18 mouse cellular contexts compared by ENCODE assay signal in genomic region chr10:115717064-115717463, GRCm38 (mm10).
"Had no signal": no experiment of that assay in that cellular context is flagged by ENCODE, and none has a peak within 500 bp of the region (broad histone marks: within the 10 kb centered on the region; RNA-seq: fewer than 3 reads in every experiment).

No protein-coding gene starts in this region.

- H3K27ac ChIP-seq: midbrain, embryonic 10.5 days; midbrain, embryonic 13.5 days; midbrain, embryonic 15.5 days; neural tube, embryonic 13.5 days; neural tube, embryonic 15.5 days had no signal

- H3K9me3 ChIP-seq: midbrain, embryonic 10.5 days; midbrain, embryonic 13.5 days; midbrain, embryonic 15.5 days; neural tube, embryonic 13.5 days; neural tube, embryonic 15.5 days had no signal

- H3K27me3 ChIP-seq: midbrain, embryonic 13.5 days; midbrain, embryonic 15.5 days; neural tube, embryonic 13.5 days; neural tube, embryonic 15.5 days had no signal

- H3K4me1 ChIP-seq: midbrain, embryonic 10.5 days; midbrain, embryonic 13.5 days; midbrain, embryonic 15.5 days; neural tube, embryonic 15.5 days had no signal

- H3K4me2 ChIP-seq: lung, embryonic 14.5 days; midbrain, embryonic 13.5 days; midbrain, embryonic 15.5 days; neural tube, embryonic 13.5 days; neural tube, embryonic 15.5 days had no signal

- H3K36me3 ChIP-seq: midbrain, embryonic 10.5 days; midbrain, embryonic 13.5 days; midbrain, embryonic 15.5 days; neural tube, embryonic 13.5 days; neural tube, embryonic 15.5 days had no signal

- ATAC-seq: lung, postnatal 0 days; midbrain, embryonic 13.5 days; midbrain, embryonic 15.5 days had no signal

- DNase-seq: lung, adult 18-20 months; lung, embryonic 14.5 days; lung, postnatal 14 days; lung, postnatal 4 days; right cerebral cortex, adult 18-20 months; right cerebral cortex, postnatal 25 days; right cerebral cortex, postnatal 4 days; spleen, adult 18-20 months; thymus, adult 18-20 months; thymus, postnatal 14 days; thymus, postnatal 36 days had no signal

- H3K9ac ChIP-seq: lung, embryonic 14.5 days; midbrain, embryonic 13.5 days; midbrain, embryonic 15.5 days; neural tube, embryonic 13.5 days; neural tube, embryonic 15.5 days had no signal

- H3K4me3 ChIP-seq: midbrain, embryonic 10.5 days; midbrain, embryonic 13.5 days; midbrain, embryonic 15.5 days; myocyte; neural tube, embryonic 13.5 days; neural tube, embryonic 15.5 days had no signal
